Mouse (Mus musculus) bone marrow macrophage, adult 2 months (primary cell): ENCODE measurements around the gene Nmt1. TPM values are rescaled to one million over a fixed set of nuclear protein-coding genes. Genes with fewer than 3 reads are reported as not detected.
A peak's percentile ranks its signal among the peaks of the same experiment; 100 is the strongest.

Source experiments
- H3K27ac ChIP-seq: 2 replicates; pipeline ENCODE4 v1.5.1; 2012; ENCODE audit warnings: low read depth, low read length; ENCODE audit not compliant: insufficient read depth
- H3K4me1 ChIP-seq: 2 replicates; pipeline ENCODE4 v1.6.1; 2012; ENCODE audit warnings: low read length; ENCODE audit not compliant: control insufficient read depth, insufficient read depth
- H3K4me3 ChIP-seq: 2 replicates; pipeline ENCODE4 v1.5.1; 2012; ENCODE audit warnings: mild to moderate bottlenecking, low read length, moderate library complexity; ENCODE audit not compliant: insufficient read depth
- CTCF ChIP-seq: IDR thresholded peaks from 2 replicates; pipeline ENCODE4 v1.5.1; 2012; ENCODE audit warnings: low read depth, mild to moderate bottlenecking, low read length, moderate library complexity
- POLR2A ChIP-seq: IDR thresholded peaks from 2 replicates; pipeline ENCODE4 v1.6.1; 2012; ENCODE audit warnings: mild to moderate bottlenecking, low read depth, low read length, borderline replicate concordance
- polyA plus RNA-seq: library from polyadenylated mRNA; stranded (reverse); fragments of >200 nt; gene quantifications from 2 replicates; pipeline ENCODE4 v1.2.4, GENCODE M21; 2012; ENCODE audit not compliant: missing spikeins, insufficient read depth, insufficient read length

Gene Nmt1
- polyA plus RNA-seq, 1 experiment, result 82.6 TPM

DNA sequence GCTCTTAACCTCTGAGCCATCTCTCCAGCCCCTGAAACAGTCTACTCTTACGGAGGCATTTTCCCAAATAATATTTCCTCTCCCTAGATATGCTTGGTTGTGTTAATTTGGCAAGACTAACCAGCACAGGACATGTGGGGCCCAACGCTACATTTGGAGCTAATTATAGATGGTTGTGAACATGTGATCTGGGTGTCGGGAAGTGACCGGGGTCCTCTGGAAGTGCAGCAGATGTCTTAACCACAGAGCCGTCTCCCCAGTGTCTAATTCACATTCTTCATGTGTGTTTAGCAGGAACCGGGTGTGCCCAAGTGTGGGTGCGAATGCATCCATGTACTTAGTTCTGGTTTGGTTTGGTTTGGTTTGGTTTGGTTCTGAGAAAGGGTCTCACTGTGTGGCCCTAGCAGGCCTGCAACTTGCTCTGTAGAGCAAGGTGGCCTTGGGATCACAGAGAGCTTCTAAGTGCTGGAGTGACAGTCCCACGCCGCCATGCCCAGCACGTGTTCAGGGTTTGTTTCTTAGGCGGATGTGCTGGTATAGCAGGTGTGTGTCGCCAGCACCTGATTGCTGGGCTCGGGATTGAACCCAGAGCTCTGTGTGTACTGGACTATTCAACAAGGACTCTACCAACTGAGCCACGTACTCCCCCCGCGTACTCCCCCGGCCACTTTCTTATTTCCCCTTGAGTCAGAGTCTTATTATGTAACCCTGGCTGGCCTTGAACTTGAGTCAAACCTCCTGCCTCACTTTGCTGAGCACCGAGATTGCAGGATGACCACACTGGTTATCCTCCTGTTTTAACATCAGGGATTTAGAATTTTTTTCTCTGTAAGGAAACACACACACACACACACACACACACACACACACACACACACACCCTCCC lies 25.4 kb downstream of the Nmt1 start:
- TF ChIP-seq POLR2A, result no peak
- TF ChIP-seq CTCF, result no peak
- Histone ChIP-seq H3K4me1 (peaks cover 35% of the 10 kb centered on the region), H3K4me3 (peak overlapping the region; percentile 7; the same call in 1 of the 2 replicates), H3K27ac (peak overlapping the region; percentile 86)

- Histone ChIP-seq H3K4me1 (peaks cover 35% of the 10 kb centered on the region), H3K27ac (no peak overlapping the region), H3K4me3 (no peak overlapping the region)
- no peak for TF ChIP-seq POLR2A
- 0 out of 2 replicates have a peak, but pooled peaks have one; percentile 12 for TF ChIP-seq CTCF
Measured at GRCm38 (mm10) chr11:103054798-103055197, 26.8 kb downstream of the Nmt1 start.

- TF ChIP-seq CTCF (no peak), POLR2A (no peak)
Measured at GRCm38 (mm10) chr11:103056636-103057035, 28.6 kb downstream of the Nmt1 start.

DNA sequence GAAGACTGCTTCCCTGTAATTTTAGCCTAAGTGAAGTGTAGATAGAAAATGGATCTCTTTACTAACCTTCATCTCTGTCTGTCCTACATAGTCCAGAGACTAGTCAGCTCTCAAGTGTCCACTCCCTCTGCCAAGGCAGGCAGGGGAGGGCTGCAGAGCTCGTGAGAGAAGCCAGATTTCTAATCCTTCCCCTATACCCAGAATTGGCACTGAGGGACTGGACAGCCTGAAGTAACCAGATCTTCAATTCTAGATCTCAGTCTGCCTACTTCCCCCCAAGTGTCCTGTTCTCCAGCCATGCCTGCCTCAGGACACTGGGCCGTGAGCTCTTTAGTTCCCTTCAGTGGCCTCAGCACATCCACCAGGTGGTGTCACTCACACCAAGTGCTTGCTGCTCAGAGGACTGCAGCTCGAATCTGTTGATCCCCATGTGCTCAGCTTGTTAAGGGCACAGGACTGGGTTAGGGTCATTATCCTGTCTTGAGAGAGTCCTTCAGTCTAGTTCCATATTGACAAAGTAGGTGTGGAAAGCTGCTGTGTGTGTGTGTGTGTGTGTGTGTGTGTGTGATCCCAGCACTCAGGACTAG lies 30.6 kb downstream of the Nmt1 start:
- no peak for TF ChIP-seq CTCF
- no peak for TF ChIP-seq POLR2A
- Histone ChIP-seq H3K4me1 (peaks cover 9% of the 10 kb centered on the region), H3K4me3 (no peak overlapping the region), H3K27ac (no peak overlapping the region)

More at GRCm38 (mm10) chr11:103056636-103057035, 28.6 kb downstream of the Nmt1 start:
- H3K4me3 ChIP-seq, result no peak overlapping the region
- H3K27ac ChIP-seq, result no peak overlapping the region
- peaks cover 23% of the 10 kb centered on the region for H3K4me1 ChIP-seq

DNA sequence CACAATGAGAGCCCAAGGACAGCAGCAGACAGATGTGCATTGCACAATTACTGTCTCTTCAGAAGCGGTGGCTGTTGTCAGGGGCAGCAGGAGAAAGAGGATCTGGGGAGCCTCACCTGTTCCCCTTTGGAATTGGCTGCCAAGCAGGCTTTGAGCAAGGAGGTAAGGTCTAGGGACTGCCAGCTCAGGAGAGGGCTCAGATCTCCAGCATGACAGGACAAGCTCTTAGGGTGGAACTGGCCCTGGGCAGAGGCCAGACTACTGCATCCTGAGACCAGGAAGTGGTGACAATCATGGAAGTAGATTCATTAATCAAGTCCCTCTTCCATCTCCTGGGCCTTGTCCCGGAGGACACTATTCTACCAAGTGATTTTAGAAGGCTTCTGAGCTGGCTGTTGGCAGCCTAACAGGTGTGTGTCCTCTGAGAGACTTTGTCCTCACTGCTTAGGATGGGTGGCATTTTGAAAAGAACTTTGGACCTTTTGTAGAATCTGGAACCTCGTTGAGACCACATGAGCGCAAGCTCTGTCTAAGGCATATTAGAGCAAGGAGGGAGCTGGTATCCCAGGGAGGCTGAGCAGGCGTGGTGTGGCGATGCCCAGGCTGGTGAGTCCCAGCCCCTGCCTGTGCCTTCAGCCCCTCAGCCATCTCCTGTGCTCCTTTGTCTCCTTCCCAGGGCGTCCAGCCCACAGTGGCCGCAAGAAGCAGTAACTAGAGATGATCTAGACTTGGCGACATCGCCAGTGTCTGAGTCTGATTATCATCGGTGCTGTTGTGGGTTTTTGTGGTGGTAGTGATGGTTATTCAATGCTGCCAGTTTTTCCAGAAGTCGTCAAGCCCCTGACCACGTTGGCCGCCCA lies 38.4 kb downstream of the Nmt1 start:
- no peak for TF ChIP-seq CTCF
- no peak for TF ChIP-seq POLR2A
- Histone ChIP-seq H3K27ac (no peak overlapping the region), H3K4me1 (no peaks in the 10 kb centered on the region), H3K4me3 (no peak overlapping the region)

- H3K4me1 ChIP-seq, result no peaks in the 10 kb centered on the region
- H3K27ac ChIP-seq, result no peak overlapping the region
- no peak overlapping the region for H3K4me3 ChIP-seq
- TF ChIP-seq CTCF, result no peak
- TF ChIP-seq POLR2A, result no peak
Measured at GRCm38 (mm10) chr11:103067051-103067361, 39.0 kb downstream of the Nmt1 start.

DNA sequence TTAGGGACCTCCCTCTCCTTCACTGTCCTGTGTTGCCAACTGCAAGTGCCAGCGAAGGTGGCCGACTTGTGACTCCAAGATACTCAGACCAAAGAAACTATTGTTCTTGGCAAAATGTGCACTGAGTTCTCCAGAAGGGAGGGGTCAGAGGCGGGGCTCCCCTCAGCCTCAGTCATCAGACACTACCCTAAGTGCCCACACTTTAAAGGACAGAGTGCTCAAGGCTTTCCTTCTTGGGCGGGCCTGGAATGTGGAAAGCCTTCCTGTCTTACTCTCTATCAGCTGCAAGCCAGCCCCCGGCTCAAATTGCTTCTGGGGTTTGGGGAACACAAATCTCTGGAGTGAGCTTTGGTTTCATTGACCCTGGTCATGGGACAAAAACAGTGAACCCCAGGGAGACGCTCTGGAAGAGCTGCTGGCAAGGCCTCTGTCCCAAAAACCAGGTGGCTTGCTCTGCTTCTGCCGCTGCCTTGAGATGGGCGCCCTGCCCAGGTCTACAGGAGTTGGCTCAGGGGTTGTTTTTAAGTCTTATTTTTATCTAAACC lies 39.5 kb downstream of the Nmt1 start:
- TF ChIP-seq CTCF, result no peak
- no peak for TF ChIP-seq POLR2A
- H3K4me1 ChIP-seq, result no peaks in the 10 kb centered on the region

DNA sequence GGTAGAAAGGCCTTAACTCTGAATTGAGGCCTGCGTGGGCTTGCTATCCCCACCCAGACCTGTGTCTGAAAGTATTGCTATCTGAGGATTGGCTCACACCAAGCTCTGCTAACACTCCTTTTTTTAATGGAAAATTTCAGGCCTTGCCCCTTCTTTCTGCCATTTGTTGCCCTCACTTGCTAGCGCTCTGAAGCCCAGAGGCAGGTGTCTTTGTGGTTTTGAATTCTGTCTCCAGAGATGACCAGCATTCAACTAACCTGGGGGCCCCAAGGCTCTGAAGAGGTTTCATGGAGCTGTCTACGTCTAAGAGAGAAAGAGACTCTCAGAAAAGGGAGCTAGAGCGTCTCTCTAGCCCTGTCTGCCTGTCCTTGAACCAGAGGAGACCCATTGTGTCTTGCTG lies 40.3 kb downstream of the Nmt1 start:
- Histone ChIP-seq H3K4me3 (no peak overlapping the region), H3K4me1 (no peaks in the 10 kb centered on the region), H3K27ac (no peak overlapping the region)
- TF ChIP-seq POLR2A, result no peak
- no peak for TF ChIP-seq CTCF

More for the DNA sequence above, 39.5 kb downstream of the Nmt1 start:
- no peak overlapping the region for H3K27ac ChIP-seq
- no peak overlapping the region for H3K4me3 ChIP-seq

DNA sequence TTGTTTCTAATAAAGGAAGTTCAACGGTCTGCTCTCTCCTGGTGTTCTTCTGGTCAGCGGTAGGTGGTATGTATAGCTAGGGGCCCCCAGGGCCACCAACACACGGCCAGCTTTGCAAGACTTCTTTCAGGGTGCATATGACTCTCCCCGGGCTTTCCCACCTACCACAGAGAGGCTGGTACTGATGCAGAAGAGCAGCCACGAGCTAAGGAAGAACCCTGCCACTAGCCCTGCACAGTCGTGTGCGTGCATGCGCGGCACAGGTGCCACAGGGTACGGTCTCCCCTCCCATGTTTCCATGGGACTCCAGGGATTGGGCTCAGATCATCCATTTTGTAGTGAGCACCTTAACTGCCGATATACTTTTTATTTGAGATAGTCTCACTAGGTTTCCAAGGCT lies 40.9 kb downstream of the Nmt1 start:
- H3K27ac ChIP-seq, result no peak overlapping the region
- TF ChIP-seq POLR2A (no peak), CTCF (no peak)
- no peaks in the 10 kb centered on the region for H3K4me1 ChIP-seq
- H3K4me3 ChIP-seq, result no peak overlapping the region

DNA sequence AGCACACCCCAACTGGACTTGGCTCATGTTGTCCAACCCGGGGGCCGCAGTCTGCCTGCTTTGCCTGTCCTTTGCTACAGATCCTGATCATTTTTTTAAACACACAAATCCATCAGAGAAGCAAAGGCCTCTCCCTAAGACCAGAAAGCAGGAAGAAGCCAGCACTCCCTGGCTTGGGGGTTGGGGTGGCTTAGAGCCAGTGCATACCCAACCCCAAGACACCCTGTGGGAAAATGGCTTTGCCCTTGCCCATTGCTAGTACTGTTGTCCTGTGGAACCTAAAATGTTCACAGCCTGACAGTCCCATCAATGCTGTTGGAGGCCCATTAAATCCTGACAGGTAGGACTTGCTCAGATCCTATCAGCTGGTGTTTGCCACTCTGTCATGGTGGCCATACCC lies 41.7 kb downstream of the Nmt1 start:
- TF ChIP-seq POLR2A (no peak), CTCF (no peak)
- Histone ChIP-seq H3K4me3 (no peak overlapping the region), H3K27ac (no peak overlapping the region), H3K4me1 (no peaks in the 10 kb centered on the region)
